Mouse (Mus musculus): Measurements from ENCODE around the gene Cnot3. TPM values are rescaled to one million over a fixed set of nuclear protein-coding genes. Genes with fewer than 3 reads are reported as not detected.
"Not testable (repeated sequence)": the region's sequence is repeated elsewhere in the genome, so short reads cannot be mapped to it uniquely, and the experiment has no call there.

The Cnot3 gene
- polyA plus RNA-seq, 1 experiment from 2014 or later = 48.4 TPM

DNA sequence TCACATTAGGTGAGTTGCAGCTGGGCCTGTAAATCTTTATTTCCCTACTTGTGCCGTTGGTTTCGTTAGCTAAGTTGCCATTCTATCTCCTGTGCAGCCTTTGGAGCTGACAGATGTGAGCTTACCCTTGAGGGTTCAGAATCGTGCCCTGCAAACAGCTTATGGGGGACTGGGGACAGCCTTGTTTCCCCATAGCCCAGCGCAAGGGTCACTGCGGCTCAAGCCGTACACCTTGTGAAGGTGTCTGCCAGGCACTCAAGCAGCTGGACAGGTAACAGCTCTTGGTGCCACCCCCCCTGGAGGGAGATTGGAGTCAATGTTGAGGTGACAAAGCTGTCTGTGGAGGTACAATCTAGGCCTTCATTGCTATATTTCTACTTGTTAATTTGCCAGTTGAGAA lies 60.8 kb downstream of the Cnot3 start:
- peaks cover 27% of the 10 kb centered on the region for H3K4me1 ChIP-seq
- H3K27ac ChIP-seq = no peak overlapping the region
- peaks cover 9% of the 10 kb centered on the region; the same call in 1 of the 2 replicates for H3K36me3 ChIP-seq (replicated peaks)
- no peaks in the 10 kb centered on the region for H3K9me3 ChIP-seq
- 33% methylated on average over 6 of the region's 6 CpGs for WGBS
- no peak for ATAC-seq (replicated peaks)
- H3K27me3 ChIP-seq (replicated peaks) = no peaks in the 10 kb centered on the region
- peak overlapping the region; percentile 73 for H3K9ac ChIP-seq
- H3K4me3 ChIP-seq = peak overlapping the region; percentile 79
- H3K4me2 ChIP-seq = peak overlapping the region; percentile 84

DNA sequence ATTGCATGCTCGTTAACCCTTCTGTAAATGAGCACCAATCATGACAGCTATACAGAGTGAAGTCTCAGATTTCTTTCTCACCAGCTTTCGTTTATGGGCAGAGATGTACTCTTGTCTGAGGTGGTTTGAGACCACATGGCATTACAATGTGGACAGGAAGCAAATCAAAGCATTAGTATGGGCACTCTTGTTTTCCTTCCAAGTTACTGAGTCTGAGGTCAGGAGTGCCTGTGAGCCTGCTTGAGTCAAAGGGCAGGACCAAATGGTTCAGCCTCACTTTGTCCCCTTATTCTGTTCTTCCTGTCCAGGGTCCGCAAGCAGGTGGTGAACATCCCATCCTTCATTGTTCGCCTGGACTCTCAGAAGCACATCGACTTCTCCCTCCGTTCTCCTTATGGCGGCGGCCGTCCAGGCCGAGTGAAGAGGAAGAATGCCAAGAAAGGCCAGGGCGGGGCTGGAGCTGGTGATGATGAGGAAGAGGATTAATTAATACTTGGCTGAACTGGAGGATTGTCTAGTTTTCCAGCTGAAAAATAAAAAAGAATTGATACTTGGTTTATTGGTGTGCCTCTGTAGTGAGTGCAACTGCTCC lies 61.4 kb downstream of the Cnot3 start:
- peak overlapping the region; percentile 79 for H3K4me3 ChIP-seq
- ATAC-seq (replicated peaks) = no peak
- no peaks in the 10 kb centered on the region for H3K27me3 ChIP-seq (replicated peaks)
- H3K4me2 ChIP-seq = peak overlapping the region; percentile 84
- H3K9me3 ChIP-seq = no peaks in the 10 kb centered on the region
- H3K36me3 ChIP-seq (replicated peaks) = peaks cover 4% of the 10 kb centered on the region; the same call in 1 of the 2 replicates
- peaks cover 27% of the 10 kb centered on the region for H3K4me1 ChIP-seq
- WGBS = 62% methylated on average over 11 of the region's 11 CpGs
- no peak overlapping the region for H3K9ac ChIP-seq
- H3K27ac ChIP-seq = no peak overlapping the region

DNA sequence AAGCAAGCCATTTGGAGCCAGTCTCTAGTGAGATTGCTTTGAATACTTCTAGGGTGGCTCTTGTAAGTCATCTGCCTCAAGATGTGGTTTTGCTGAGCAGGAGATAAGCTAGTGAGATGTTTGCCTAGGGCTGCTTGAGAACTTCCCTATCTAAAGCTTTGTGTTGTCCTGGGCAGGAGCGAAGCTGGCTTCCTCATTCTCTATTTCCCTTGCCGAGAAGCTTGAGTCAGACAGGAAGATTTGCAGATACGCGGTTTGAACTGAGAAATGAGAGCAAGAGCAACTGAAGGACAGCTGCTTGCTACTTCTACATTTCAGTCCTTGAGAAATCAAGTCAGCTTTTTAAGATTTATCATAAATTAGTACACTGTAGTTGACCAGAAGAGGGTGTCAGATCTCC lies 62.0 kb downstream of the Cnot3 start:
- Histone ChIP-seq H3K9me3 (no peaks in the 10 kb centered on the region), H3K36me3 (replicated peaks) (peaks cover 4% of the 10 kb centered on the region; the same call in 1 of the 2 replicates), H3K4me3 (no peak overlapping the region), H3K4me1 (peaks cover 27% of the 10 kb centered on the region), H3K9ac (no peak overlapping the region), H3K27me3 (replicated peaks) (no peaks in the 10 kb centered on the region), H3K4me2 (no peak overlapping the region), H3K27ac (no peak overlapping the region)
- WGBS = 65% methylated on average over 4 of the region's 4 CpGs
- no peak for ATAC-seq (replicated peaks)

DNA sequence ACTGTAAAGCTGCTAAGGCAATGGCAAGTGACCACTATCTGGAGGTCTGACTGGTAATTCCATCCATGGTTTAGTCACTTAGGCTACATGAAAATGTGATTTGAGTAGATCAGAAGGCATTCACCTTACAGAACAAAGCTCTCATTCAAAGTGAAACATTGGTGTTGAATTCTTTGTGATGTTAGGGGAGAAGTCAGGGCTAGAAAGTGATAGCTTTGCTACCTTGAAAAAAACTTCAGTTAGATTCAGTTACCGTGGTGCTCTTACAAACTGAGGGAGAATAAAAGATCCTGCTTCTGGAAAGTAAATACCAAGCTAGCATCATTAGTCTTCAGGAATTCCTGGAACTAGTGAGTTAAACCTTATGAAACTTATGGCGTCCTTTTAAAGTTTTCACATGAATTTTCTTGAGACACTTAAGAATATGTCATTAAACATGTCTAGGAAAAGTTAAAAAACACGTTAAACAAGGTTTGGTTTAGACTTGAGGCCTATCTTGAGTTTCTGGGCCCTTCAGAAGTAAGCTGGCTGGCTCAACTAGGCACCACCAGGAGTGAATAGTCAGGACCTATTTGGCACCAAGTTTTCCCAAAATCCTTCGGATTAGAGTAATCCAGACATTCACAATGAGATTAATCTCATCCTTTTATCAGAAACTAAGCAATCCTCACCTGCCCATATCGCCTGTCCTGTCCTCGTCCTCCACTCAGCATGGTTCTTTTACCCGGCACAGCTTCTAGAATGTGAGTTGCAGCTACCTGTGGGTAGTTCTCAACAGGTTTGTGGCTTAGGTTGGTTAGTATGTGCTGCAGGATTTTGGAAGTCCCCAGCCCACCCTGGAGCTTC lies 62.7 kb downstream of the Cnot3 start:
- Histone ChIP-seq H3K4me3 (no peak overlapping the region), H3K4me2 (no peak overlapping the region), H3K36me3 (replicated peaks) (peaks cover 4% of the 10 kb centered on the region; the same call in 1 of the 2 replicates), H3K4me1 (peaks cover 27% of the 10 kb centered on the region), H3K27ac (no peak overlapping the region), H3K9ac (no peak overlapping the region), H3K9me3 (no peaks in the 10 kb centered on the region), H3K27me3 (replicated peaks) (no peaks in the 10 kb centered on the region)
- WGBS = 29% methylated on average over 7 of the region's 7 CpGs
- ATAC-seq (replicated peaks) = no peak

DNA sequence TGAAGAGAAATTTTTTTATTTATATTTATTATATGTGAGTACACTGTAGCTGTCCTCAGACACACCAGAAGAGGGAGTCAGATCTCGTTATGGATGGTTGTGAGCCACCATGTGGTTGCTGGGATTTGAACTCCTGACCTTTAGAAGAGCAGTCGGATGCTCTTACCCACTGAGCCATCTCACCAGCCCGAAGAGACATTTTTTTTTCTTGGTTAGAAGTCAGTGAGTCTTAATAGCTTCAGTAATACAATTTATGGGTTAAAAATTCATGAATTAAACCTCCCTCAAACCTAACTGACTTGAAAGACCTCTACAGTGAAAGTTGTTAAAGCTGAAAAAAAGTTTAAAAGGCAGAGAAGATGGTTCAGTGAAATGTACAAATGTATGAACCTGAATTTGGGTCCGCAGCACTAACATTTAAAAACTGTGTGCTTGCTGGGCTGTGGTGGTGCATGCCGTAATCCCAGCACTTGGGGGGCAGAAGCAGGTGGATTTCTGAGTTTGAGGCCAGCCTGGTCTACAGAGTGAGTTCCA lies 63.4 kb downstream of the Cnot3 start:
- 39% methylated on average over 5 of the region's 5 CpGs for WGBS
- H3K4me3 ChIP-seq; H3K27me3 ChIP-seq (replicated peaks); H3K27ac ChIP-seq; H3K9me3 ChIP-seq; H3K36me3 ChIP-seq (replicated peaks); H3K9ac ChIP-seq; ATAC-seq (replicated peaks); H3K4me2 ChIP-seq: not testable (repeated sequence)
- peaks cover 23% of the 10 kb centered on the region for H3K4me1 ChIP-seq

DNA sequence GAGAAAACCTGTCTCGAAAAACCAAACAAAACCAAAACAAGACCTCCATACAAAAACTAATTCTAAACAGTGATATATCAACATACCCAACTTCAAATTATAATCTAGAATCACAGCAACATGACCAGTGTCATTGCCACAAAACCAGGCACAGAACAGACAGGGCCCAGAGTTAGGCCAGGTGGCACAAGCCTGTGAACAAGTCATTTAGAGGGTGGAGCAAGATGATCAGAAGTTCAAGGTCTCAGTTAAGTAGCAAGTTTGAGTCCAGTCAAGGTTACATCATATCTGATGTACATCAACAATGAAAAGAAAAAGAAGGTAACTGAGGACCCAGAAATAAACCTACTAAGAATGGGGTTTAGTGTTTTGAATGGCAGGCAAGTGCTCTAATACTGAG lies 63.9 kb downstream of the Cnot3 start:
- ATAC-seq (replicated peaks) = no peak
- 84% methylated on average over 1 of the region's 1 CpGs for WGBS
- Histone ChIP-seq H3K4me2 (no peak overlapping the region), H3K9me3 (no peaks in the 10 kb centered on the region), H3K27me3 (replicated peaks) (no peaks in the 10 kb centered on the region), H3K9ac (no peak overlapping the region), H3K4me1 (peaks cover 21% of the 10 kb centered on the region), H3K36me3 (replicated peaks) (peaks cover 4% of the 10 kb centered on the region; the same call in 1 of the 2 replicates), H3K27ac (no peak overlapping the region), H3K4me3 (no peak overlapping the region)

Small RNA genes within 50 kb of the gene (microRNA-seq; reads per million reads assigned to microRNA genes)
- gene Mir3572 = 1.5 reads per million

Other genes with a start within 250 kb of the Cnot3 start
- not detected in 2 replicates for gene Cacng6, start 221.1 kb upstream of the Cnot3 start, polyA plus RNA-seq (2015; fragmentation: Nextera tagmentation; extraction: Ambion mirVana)
- not detected in 2 replicates for gene Tarm1, start 142.6 kb upstream of the Cnot3 start, polyA plus RNA-seq (2015; fragmentation: Nextera tagmentation; extraction: Ambion mirVana)
- 0.33 and 0.59 TPM in 2 replicates for gene Oscar, start 29.1 kb upstream of the Cnot3 start, polyA plus RNA-seq (2015; fragmentation: Nextera tagmentation; extraction: Ambion mirVana)
- 458 and 526 TPM in 2 replicates for gene Ndufa3, start 27.9 kb upstream of the Cnot3 start, polyA plus RNA-seq (2015; fragmentation: Nextera tagmentation; extraction: Ambion mirVana)
- 38.2 and 40.7 TPM in 2 replicates for gene Tfpt, start 15.3 kb upstream of the Cnot3 start, polyA plus RNA-seq (2015; fragmentation: Nextera tagmentation; extraction: Ambion mirVana)
- 93.2 and 96.7 TPM in 2 replicates for gene Prpf31, start 15.3 kb upstream of the Cnot3 start, polyA plus RNA-seq (2015; fragmentation: Nextera tagmentation; extraction: Ambion mirVana)
- 13.7 and 15.6 TPM in 2 replicates for gene Leng1, start 20.6 kb downstream of the Cnot3 start, polyA plus RNA-seq (2015; fragmentation: Nextera tagmentation; extraction: Ambion mirVana)
- 6.2 and 6.7 TPM in 2 replicates for gene Tmc4, start 32.3 kb downstream of the Cnot3 start, polyA plus RNA-seq (2015; fragmentation: Nextera tagmentation; extraction: Ambion mirVana)
- 301 and 329 TPM in 2 replicates for gene Tsen34, start 47.6 kb downstream of the Cnot3 start, polyA plus RNA-seq (2015; fragmentation: Nextera tagmentation; extraction: Ambion mirVana)
- 103 and 110 TPM in 2 replicates for gene Mboat7, start 48.3 kb downstream of the Cnot3 start, polyA plus RNA-seq (2015; fragmentation: Nextera tagmentation; extraction: Ambion mirVana)
- gene Rps9, start 58.7 kb downstream of the Cnot3 start, polyA plus RNA-seq (2015; fragmentation: Nextera tagmentation; extraction: Ambion mirVana) = 701 and 709 TPM in 2 replicates
- 0.33 and 0.43 TPM in 2 replicates for gene Pirb, start 75.1 kb downstream of the Cnot3 start, polyA plus RNA-seq (2015; fragmentation: Nextera tagmentation; extraction: Ambion mirVana)
- gene Gm15448, start 180.4 kb downstream of the Cnot3 start, polyA plus RNA-seq (2015; fragmentation: Nextera tagmentation; extraction: Ambion mirVana) = not detected in 2 replicates
- 0.12 TPM in 1 of 2 replicates, not detected in the other for gene Pira2, start 199.8 kb downstream of the Cnot3 start, polyA plus RNA-seq (2015; fragmentation: Nextera tagmentation; extraction: Ambion mirVana)

Measured in midbrain, embryonic 15.5 days (tissue).